Mouse (Mus musculus): ENCODE results near the gene Car14. TPM values are rescaled to one million over a fixed set of nuclear protein-coding genes. Genes with fewer than 3 reads are reported as not detected.
A peak's percentile ranks its signal among the peaks of the same experiment; 100 is the strongest.
"Not testable (repeated sequence)": the region's sequence is repeated elsewhere in the genome, so short reads cannot be mapped to it uniquely, and the experiment has no call there.

The Car14 gene
- total and polyA plus RNA-seq, 2 experiments from 2014 or later, result 9.4 to 16.7 TPM

DNA sequence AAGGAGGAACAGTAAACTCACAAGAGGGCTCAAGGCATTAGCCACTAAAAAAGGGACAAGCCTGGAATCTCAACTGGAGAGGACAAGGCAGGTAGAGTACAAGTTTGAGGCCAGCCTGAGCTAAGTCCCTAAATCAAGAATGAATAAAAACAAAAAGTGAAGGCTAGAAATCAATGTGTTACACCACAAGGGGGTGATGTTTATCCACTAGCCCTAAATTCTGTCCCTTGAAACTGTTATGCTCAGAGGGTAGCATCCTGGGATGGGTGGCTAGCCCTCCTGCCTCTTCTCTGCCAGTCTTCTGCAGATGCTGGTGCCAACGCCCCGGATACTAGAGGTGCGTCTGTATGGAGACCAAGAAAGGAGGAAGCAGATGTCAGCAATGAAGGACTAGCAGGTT is 44.2 kb downstream of the Car14 start:
- peak; percentile 34; the same call in 1 of the 2 replicates for TF ChIP-seq CTCF (IDR thresholded peaks at IDR 0.05; ENCODE audit: low read depth)
- no peak for DNase-seq (ENCODE audit: low spot score)
- WGBS, result 81% methylated on average over 3 of the region's 3 CpGs
- Histone ChIP-seq H3K4me3 (ENCODE audit: low read length) (no peak overlapping the region), H3K27me3 (ENCODE audit: insufficient read depth, low read length) (no peaks in the 10 kb centered on the region), H3K9me3 (ENCODE audit: low read length) (no peaks in the 10 kb centered on the region), H3K36me3 (ENCODE audit: insufficient read depth, low read length) (peaks cover 11% of the 10 kb centered on the region; the same call in 1 of the 2 replicates), H3K4me1 (ENCODE audit: insufficient read depth, low read length) (no peaks in the 10 kb centered on the region), H3K9ac (replicated peaks; ENCODE audit: low read length) (no peak overlapping the region), H3K27ac (no peak overlapping the region), H3K4me2 (ENCODE audit: low read depth, low read length) (no peak overlapping the region)
- ATAC-seq, result no peak

- not testable (repeated sequence) for H3K27ac ChIP-seq; H3K9ac ChIP-seq (replicated peaks; ENCODE audit: low read length); H3K4me2 ChIP-seq (ENCODE audit: low read depth, low read length); H3K9me3 ChIP-seq (ENCODE audit: low read length); H3K36me3 ChIP-seq (ENCODE audit: insufficient read depth, low read length); H3K27me3 ChIP-seq (ENCODE audit: insufficient read depth, low read length); H3K4me1 ChIP-seq (ENCODE audit: insufficient read depth, low read length); H3K4me3 ChIP-seq (ENCODE audit: low read length); ATAC-seq; DNase-seq (ENCODE audit: low spot score)
- WGBS, result 87% methylated on average over 3 of the region's 3 CpGs
Observed at GRCm38 (mm10) chr3:95858278-95858677, 46.2 kb downstream of the Car14 start.

- H3K4me3 ChIP-seq (ENCODE audit: low read length); H3K9ac ChIP-seq (replicated peaks; ENCODE audit: low read length); H3K4me2 ChIP-seq (ENCODE audit: low read depth, low read length); H3K9me3 ChIP-seq (ENCODE audit: low read length); DNase-seq (ENCODE audit: low spot score); ATAC-seq; H3K4me1 ChIP-seq (ENCODE audit: insufficient read depth, low read length); H3K27ac ChIP-seq; H3K27me3 ChIP-seq (ENCODE audit: insufficient read depth, low read length): not testable (repeated sequence)
- peaks cover 12% of the 10 kb centered on the region; the same call in 1 of the 2 replicates for H3K36me3 ChIP-seq (ENCODE audit: insufficient read depth, low read length)
- WGBS, result 97% methylated on average over 1 of the region's 1 CpGs
Observed at GRCm38 (mm10) chr3:95857050-95857449, 47.4 kb downstream of the Car14 start.

GRCm38 (mm10) chr3:95856115-95856514 is 48.4 kb downstream of the Car14 start:
- no peaks in the 10 kb centered on the region for H3K9me3 ChIP-seq (ENCODE audit: low read length)
- DNase-seq (ENCODE audit: low spot score), result peak; percentile 38
- peak overlapping the region; percentile 82 for H3K4me2 ChIP-seq (ENCODE audit: low read depth, low read length)
- TF ChIP-seq CTCF (IDR thresholded peaks at IDR 0.05; ENCODE audit: low read depth), result no peak
- WGBS, result 22% methylated on average over 7 of the region's 7 CpGs
- H3K36me3 ChIP-seq (ENCODE audit: insufficient read depth, low read length), result peaks cover 17% of the 10 kb centered on the region; the same call in 1 of the 2 replicates
- ATAC-seq, result peak; percentile 11; the same call in 1 of the 2 replicates
- H3K27ac ChIP-seq, result peak overlapping the region; percentile 76; the same call in 1 of the 2 replicates
- no peaks in the 10 kb centered on the region for H3K27me3 ChIP-seq (ENCODE audit: insufficient read depth, low read length)
- peaks cover 4% of the 10 kb centered on the region; the same call in 1 of the 2 replicates for H3K4me1 ChIP-seq (ENCODE audit: insufficient read depth, low read length)
- peak overlapping the region; percentile 86 for H3K4me3 ChIP-seq (ENCODE audit: low read length)
- H3K9ac ChIP-seq (replicated peaks; ENCODE audit: low read length), result peak overlapping the region; percentile 72

GRCm38 (mm10) chr3:95855502-95856089 is 48.9 kb downstream of the Car14 start, which contains the start of gene Prpf3:
Prpf3 (minus strand) TSS chr3:95855885.
- Histone ChIP-seq H3K27ac (peak within 1 kb of the TSS; percentile 76; the same call in 1 of the 2 replicates), H3K36me3 (ENCODE audit: insufficient read depth, low read length) (peaks cover 22% of the 10 kb centered on the region), H3K9me3 (ENCODE audit: low read length) (no peaks in the 10 kb centered on the region), H3K4me2 (ENCODE audit: low read depth, low read length) (peak within 1 kb of the TSS; percentile 82), H3K9ac (replicated peaks; ENCODE audit: low read length) (peak within 1 kb of the TSS; percentile 72), H3K4me3 (ENCODE audit: low read length) (peak within 1 kb of the TSS; percentile 86), H3K27me3 (ENCODE audit: insufficient read depth, low read length) (no peaks in the 10 kb centered on the region), H3K4me1 (ENCODE audit: insufficient read depth, low read length) (peaks cover 4% of the 10 kb centered on the region; the same call in 1 of the 2 replicates)
- DNase-seq (ENCODE audit: low spot score) (peak; percentile 96), ATAC-seq (peak; percentile 99)
- no peak; the same call in 1 of the 2 replicates for TF ChIP-seq CTCF (IDR thresholded peaks at IDR 0.05; ENCODE audit: low read depth)
- WGBS, result under 1% methylated on average over 56 of the region's 56 CpGs

DNA sequence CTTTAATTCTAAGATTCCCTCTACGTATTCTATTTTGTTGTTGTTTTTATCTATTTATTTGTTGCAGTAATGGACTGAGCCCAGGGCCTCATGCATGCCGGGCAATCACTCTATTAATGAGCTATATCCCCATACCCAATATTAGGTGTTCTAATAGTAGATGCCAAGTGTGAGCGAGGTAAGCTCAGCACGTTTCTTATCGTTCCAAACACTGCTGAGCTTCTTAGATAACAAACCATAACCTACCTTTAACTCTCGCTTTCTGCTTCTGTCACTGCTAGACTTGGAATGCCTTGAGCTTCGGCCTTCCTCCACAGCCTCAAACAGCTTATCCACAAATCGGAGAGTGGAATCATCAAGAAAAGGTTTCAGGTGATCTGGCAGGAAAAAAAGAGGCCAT is 53.2 kb downstream of the Car14 start:
- H3K9me3 ChIP-seq (ENCODE audit: low read length), result no peaks in the 10 kb centered on the region
- DNase-seq (ENCODE audit: low spot score) (no peak), ATAC-seq (no peak)
- WGBS, result 96% methylated on average over 8 of the region's 8 CpGs
- no peak overlapping the region for H3K27ac ChIP-seq
- H3K4me3 ChIP-seq (ENCODE audit: low read length), result no peak overlapping the region
- peaks cover 61% of the 10 kb centered on the region for H3K36me3 ChIP-seq (ENCODE audit: insufficient read depth, low read length)
- H3K9ac ChIP-seq (replicated peaks; ENCODE audit: low read length), result no peak overlapping the region
- peaks cover 4% of the 10 kb centered on the region; the same call in 1 of the 2 replicates for H3K4me1 ChIP-seq (ENCODE audit: insufficient read depth, low read length)
- no peaks in the 10 kb centered on the region for H3K27me3 ChIP-seq (ENCODE audit: insufficient read depth, low read length)
- no peak overlapping the region for H3K4me2 ChIP-seq (ENCODE audit: low read depth, low read length)
- no peak for TF ChIP-seq CTCF (IDR thresholded peaks at IDR 0.05; ENCODE audit: low read depth)

DNA sequence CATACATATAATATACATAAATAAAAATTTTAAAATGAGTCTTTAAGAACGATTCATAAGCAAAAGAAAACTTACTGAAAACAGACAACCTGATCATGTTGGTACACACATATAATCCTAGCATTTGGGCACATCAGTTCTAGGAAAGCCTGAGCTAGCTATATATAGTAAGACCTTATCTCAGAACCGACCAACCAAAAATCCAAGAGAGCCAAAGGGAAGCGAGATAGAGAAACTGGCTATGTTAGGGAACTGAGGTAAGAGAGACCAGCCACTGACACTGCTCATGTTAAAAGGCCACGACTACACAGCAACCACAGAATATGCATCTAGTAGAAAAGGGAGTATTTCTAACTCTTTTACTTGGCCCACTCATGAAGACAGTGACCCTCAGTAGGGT is 53.9 kb downstream of the Car14 start:
- TF ChIP-seq CTCF (IDR thresholded peaks at IDR 0.05; ENCODE audit: low read depth), result no peak
- Histone ChIP-seq H3K4me3 (ENCODE audit: low read length) (no peak overlapping the region), H3K9me3 (ENCODE audit: low read length) (no peaks in the 10 kb centered on the region), H3K9ac (replicated peaks; ENCODE audit: low read length) (no peak overlapping the region), H3K27ac (no peak overlapping the region), H3K36me3 (ENCODE audit: insufficient read depth, low read length) (peaks cover 67% of the 10 kb centered on the region), H3K4me2 (ENCODE audit: low read depth, low read length) (no peak overlapping the region), H3K4me1 (ENCODE audit: insufficient read depth, low read length) (peaks cover 4% of the 10 kb centered on the region; the same call in 1 of the 2 replicates), H3K27me3 (ENCODE audit: insufficient read depth, low read length) (no peaks in the 10 kb centered on the region)
- 85% methylated on average over 4 of the region's 4 CpGs for WGBS
- ATAC-seq (no peak), DNase-seq (ENCODE audit: low spot score) (no peak)

Other genes with a start within 250 kb of the Car14 start
- gene Mcl1, start 245.9 kb downstream of the Car14 start, total RNA-seq (2014; rRNA removed), result 110 and 126 TPM in 2 replicates
- gene Mcl1, start 245.9 kb downstream of the Car14 start, polyA plus RNA-seq (2015; fragmentation: Nextera tagmentation; extraction: Ambion mirVana), result 38.8 and 41.5 TPM in 2 replicates
- gene Adamtsl4, start 216.8 kb downstream of the Car14 start, total RNA-seq (2014; rRNA removed), result 1.0 and 1.6 TPM in 2 replicates
- 1.4 and 2.1 TPM in 2 replicates for gene Adamtsl4, start 216.8 kb downstream of the Car14 start, polyA plus RNA-seq (2015; fragmentation: Nextera tagmentation; extraction: Ambion mirVana)
- 11.4 and 14.3 TPM in 2 replicates for gene Ecm1, start 165.1 kb downstream of the Car14 start, total RNA-seq (2014; rRNA removed)
- gene Ecm1, start 165.1 kb downstream of the Car14 start, polyA plus RNA-seq (2015; fragmentation: Nextera tagmentation; extraction: Ambion mirVana), result 8.9 and 11.4 TPM in 2 replicates
- gene Tars2, start 144.5 kb downstream of the Car14 start, total RNA-seq (2014; rRNA removed), result 32.8 and 40.3 TPM in 2 replicates
- 39.5 and 40.9 TPM in 2 replicates for gene Tars2, start 144.5 kb downstream of the Car14 start, polyA plus RNA-seq (2015; fragmentation: Nextera tagmentation; extraction: Ambion mirVana)
- gene Rprd2, start 85.8 kb downstream of the Car14 start, total RNA-seq (2014; rRNA removed), result 22.7 and 24.3 TPM in 2 replicates
- 20.3 and 21.2 TPM in 2 replicates for gene Rprd2, start 85.8 kb downstream of the Car14 start, polyA plus RNA-seq (2015; fragmentation: Nextera tagmentation; extraction: Ambion mirVana)
- gene Prpf3, start 48.8 kb downstream of the Car14 start, total RNA-seq (2014; rRNA removed), result 2.6 and 7.7 TPM in 2 replicates
- gene Prpf3, start 48.8 kb downstream of the Car14 start, polyA plus RNA-seq (2015; fragmentation: Nextera tagmentation; extraction: Ambion mirVana), result 22.6 and 23.0 TPM in 2 replicates
- gene Mrps21, start 33.2 kb downstream of the Car14 start, total RNA-seq (2014; rRNA removed), result 128 and 145 TPM in 2 replicates
- gene Mrps21, start 33.2 kb downstream of the Car14 start, polyA plus RNA-seq (2015; fragmentation: Nextera tagmentation; extraction: Ambion mirVana), result 271 and 273 TPM in 2 replicates
- 2.5 and 4.3 TPM in 2 replicates for gene Ciart, start 22.4 kb downstream of the Car14 start, total RNA-seq (2014; rRNA removed)
- 7.5 and 11.4 TPM in 2 replicates for gene Ciart, start 22.4 kb downstream of the Car14 start, polyA plus RNA-seq (2015; fragmentation: Nextera tagmentation; extraction: Ambion mirVana)
- gene BC028528, start 12.7 kb downstream of the Car14 start, total RNA-seq (2014; rRNA removed), result 2.6 and 5.5 TPM in 2 replicates
- gene BC028528, start 12.7 kb downstream of the Car14 start, polyA plus RNA-seq (2015; fragmentation: Nextera tagmentation; extraction: Ambion mirVana), result 21.3 and 23.3 TPM in 2 replicates
- gene Aph1a, start 10.7 kb downstream of the Car14 start, total RNA-seq (2014; rRNA removed), result 75.9 and 99.4 TPM in 2 replicates
- 41.1 and 42.2 TPM in 2 replicates for gene Aph1a, start 10.7 kb downstream of the Car14 start, polyA plus RNA-seq (2015; fragmentation: Nextera tagmentation; extraction: Ambion mirVana)
- 26.2 and 27.5 TPM in 2 replicates for gene Anp32e, start 24.6 kb upstream of the Car14 start, total RNA-seq (2014; rRNA removed)
- gene Anp32e, start 24.6 kb upstream of the Car14 start, polyA plus RNA-seq (2015; fragmentation: Nextera tagmentation; extraction: Ambion mirVana), result 127 and 128 TPM in 2 replicates
- 45.5 and 57.8 TPM in 2 replicates for gene Plekho1, start 91.3 kb upstream of the Car14 start, total RNA-seq (2014; rRNA removed)
- gene Plekho1, start 91.3 kb upstream of the Car14 start, polyA plus RNA-seq (2015; fragmentation: Nextera tagmentation; extraction: Ambion mirVana), result 37.9 and 39.0 TPM in 2 replicates
- gene Vps45, start 153.8 kb upstream of the Car14 start, total RNA-seq (2014; rRNA removed), result 22.1 and 24.9 TPM in 2 replicates
- 59.3 and 61.8 TPM in 2 replicates for gene Vps45, start 153.8 kb upstream of the Car14 start, polyA plus RNA-seq (2015; fragmentation: Nextera tagmentation; extraction: Ambion mirVana)
- gene Otud7b, start 199.8 kb upstream of the Car14 start, total RNA-seq (2014; rRNA removed), result 10.1 and 23.6 TPM in 2 replicates
- 9.0 and 11.7 TPM in 2 replicates for gene Otud7b, start 199.8 kb upstream of the Car14 start, polyA plus RNA-seq (2015; fragmentation: Nextera tagmentation; extraction: Ambion mirVana)

Data from hindbrain, postnatal 0 days (tissue).